Mouse (Mus musculus) limb, embryonic 13.5 days (tissue): ENCODE measurements around the gene Cdx2. TPM values are rescaled to one million over a fixed set of nuclear protein-coding genes. Genes with fewer than 3 reads are reported as not detected.

Source experiments
- ATAC-seq: fragments of 200-750 bp; cut with Nextera tagmentation; 2 replicates; pipeline ENCODE4 v1.8.0; 2017; ENCODE audit warnings: low read depth, moderate number of reproducible peaks, moderate TSS enrichment; ENCODE audit not compliant: low FRiP score
- H3K27ac ChIP-seq: fragments of 300-500 bp; sonication (generic); 2 replicates; pipeline ENCODE4 v1.5.1; 2015; ENCODE audit warnings: inconsistent platforms, mild to moderate bottlenecking, moderate library complexity
- H3K27me3 ChIP-seq: fragments of 300-500 bp; sonication (generic); 2 replicates; pipeline ENCODE4 v1.6.1; 2015; ENCODE audit warnings: mild to moderate bottlenecking, inconsistent platforms
- H3K36me3 ChIP-seq: fragments of 300-500 bp; sonication (generic); 2 replicates; pipeline ENCODE4 v1.6.1; 2015; ENCODE audit warnings: inconsistent platforms, mild to moderate bottlenecking, moderate library complexity
- H3K4me1 ChIP-seq: fragments of 300-500 bp; sonication (generic); 2 replicates; pipeline ENCODE4 v1.6.1; 2015; ENCODE audit warnings: inconsistent platforms
- H3K4me2 ChIP-seq: fragments of 300-500 bp; sonication (generic); replicated peaks from 2 replicates; pipeline ENCODE4 v1.6.1; 2015; ENCODE audit warnings: inconsistent platforms, mild to moderate bottlenecking, moderate library complexity
- H3K4me3 ChIP-seq: fragments of 300-500 bp; sonication (generic); 2 replicates; pipeline ENCODE4 v1.5.1; 2015; ENCODE audit warnings: moderate library complexity, mild to moderate bottlenecking, inconsistent platforms
- H3K9ac ChIP-seq: fragments of 300-500 bp; sonication (generic); 2 replicates; pipeline ENCODE4 v1.6.1; 2015; ENCODE audit warnings: mild to moderate bottlenecking, inconsistent platforms
- H3K9me3 ChIP-seq: fragments of 300-500 bp; sonication (generic); 2 replicates; pipeline ENCODE4 v1.6.1; 2016; ENCODE audit warnings: inconsistent platforms
- WGBS: fragments of 180-500 bp; shearing (Covaris S2); methylation state at CpG from one replicate; pipeline ENCODE4 v1.1.7; 2015; 5-methylcytosine and 5-hydroxymethylcytosine counted together
- polyA plus RNA-seq: library from polyadenylated mRNA; unstranded; fragments of >200 nt; fragmentation: Nextera tagmentation; extraction: Ambion mirVana; gene quantifications from 2 replicates; pipeline ENCODE4 v1.2.1, GENCODE M21; 2015

Gene Cdx2
- polyA plus RNA-seq, 1 experiment from 2014 or later: 0.06 TPM

- Histone ChIP-seq H3K4me1 (0 out of 2 replicates have a peak, but pooled peaks cover 6% of the 10 kb centered on the region), H3K36me3 (no peaks in the 10 kb centered on the region), H3K27me3 (peaks cover 99% of the 10 kb centered on the region), H3K9me3 (no peaks in the 10 kb centered on the region), H3K9ac (no peak overlapping the region), H3K4me3 (no peak overlapping the region), H3K27ac (no peak overlapping the region), H3K4me2 (no peak overlapping the region)
- 1% methylated on average over 18 of the region's 18 CpGs for WGBS
- no peak for ATAC-seq
Measured at GRCm38 (mm10) chr5:147276701-147277546, 30.1 kb downstream of the Cdx2 start.

- H3K4me2 ChIP-seq: no peak overlapping the region
- no peak overlapping the region for H3K4me3 ChIP-seq
- no peak overlapping the region for H3K27ac ChIP-seq
- WGBS: 16% methylated on average over 3 of the region's 3 CpGs
- peaks cover 99% of the 10 kb centered on the region for H3K27me3 ChIP-seq
- H3K9me3 ChIP-seq: no peaks in the 10 kb centered on the region
- H3K9ac ChIP-seq: no peak overlapping the region
- 0 out of 2 replicates have a peak, but pooled peaks cover 6% of the 10 kb centered on the region for H3K4me1 ChIP-seq
- no peaks in the 10 kb centered on the region for H3K36me3 ChIP-seq
- ATAC-seq: no peak
Measured at GRCm38 (mm10) chr5:147275761-147276160, 31.3 kb downstream of the Cdx2 start.

- Histone ChIP-seq H3K4me3 (0 out of 2 replicates have a peak overlapping the region, but pooled peaks have one; percentile 7), H3K4me2 (no peak overlapping the region), H3K9ac (no peak overlapping the region), H3K27me3 (peaks cover 99% of the 10 kb centered on the region), H3K27ac (no peak overlapping the region), H3K9me3 (no peaks in the 10 kb centered on the region), H3K36me3 (no peaks in the 10 kb centered on the region), H3K4me1 (peaks cover 11% of the 10 kb centered on the region; the same call in 1 of the 2 replicates)
- WGBS: under 1% methylated on average over 48 of the region's 48 CpGs
- no peak for ATAC-seq
Measured at GRCm38 (mm10) chr5:147274174-147275141, 32.6 kb downstream of the Cdx2 start.

GRCm38 (mm10) chr5:147272808-147273345, 34.2 kb downstream of the Cdx2 start:
- no peak overlapping the region for H3K4me2 ChIP-seq
- no peaks in the 10 kb centered on the region for H3K36me3 ChIP-seq
- ATAC-seq: no peak
- H3K27me3 ChIP-seq: peaks cover 99% of the 10 kb centered on the region
- WGBS: 3% methylated on average over 10 of the region's 10 CpGs
- H3K27ac ChIP-seq: no peak overlapping the region
- no peak overlapping the region for H3K9ac ChIP-seq
- H3K4me3 ChIP-seq: no peak overlapping the region
- H3K9me3 ChIP-seq: no peaks in the 10 kb centered on the region
- H3K4me1 ChIP-seq: peaks cover 11% of the 10 kb centered on the region; the same call in 1 of the 2 replicates

- Histone ChIP-seq H3K27me3 (peaks cover 99% of the 10 kb centered on the region), H3K9ac (no peak overlapping the region), H3K4me3 (no peak overlapping the region), H3K27ac (no peak overlapping the region), H3K9me3 (no peaks in the 10 kb centered on the region), H3K4me2 (no peak overlapping the region), H3K36me3 (no peaks in the 10 kb centered on the region), H3K4me1 (peaks cover 11% of the 10 kb centered on the region; the same call in 1 of the 2 replicates)
- WGBS: 5% methylated on average over 12 of the region's 12 CpGs
- ATAC-seq: no peak
Measured at GRCm38 (mm10) chr5:147272046-147272807, 34.8 kb downstream of the Cdx2 start.

- Histone ChIP-seq H3K4me3 (no peak overlapping the region), H3K9me3 (no peaks in the 10 kb centered on the region), H3K36me3 (no peaks in the 10 kb centered on the region), H3K27me3 (peaks cover 99% of the 10 kb centered on the region), H3K4me1 (peaks cover 11% of the 10 kb centered on the region; the same call in 1 of the 2 replicates), H3K9ac (no peak overlapping the region), H3K27ac (no peak overlapping the region), H3K4me2 (no peak overlapping the region)
- no peak for ATAC-seq
- 2% methylated on average over 29 of the region's 29 CpGs for WGBS
Measured at GRCm38 (mm10) chr5:147270673-147271655, 36.1 kb downstream of the Cdx2 start.

GRCm38 (mm10) chr5:147269926-147270672, 37.0 kb downstream of the Cdx2 start, which contains the start of gene Pdx1:
Gene Pdx1, plus strand, starts transcription at chr5:147269959.
- Histone ChIP-seq H3K27ac (no peak within 1 kb of the TSS), H3K27me3 (peaks cover 99% of the 10 kb centered on the region), H3K4me1 (peaks cover 11% of the 10 kb centered on the region; the same call in 1 of the 2 replicates), H3K36me3 (no peaks in the 10 kb centered on the region), H3K9ac (no peak within 1 kb of the TSS), H3K4me2 (no peak within 1 kb of the TSS; the same call in 1 of the 2 replicates), H3K9me3 (no peaks in the 10 kb centered on the region), H3K4me3 (peak within 1 kb of the TSS; percentile 10; the same call in 1 of the 2 replicates)
- WGBS: 1% methylated on average over 44 of the region's 44 CpGs
- ATAC-seq: no peak

- no peak overlapping the region for H3K4me2 ChIP-seq
- H3K9me3 ChIP-seq: no peaks in the 10 kb centered on the region
- peaks cover 8% of the 10 kb centered on the region; the same call in 1 of the 2 replicates for H3K4me1 ChIP-seq
- ATAC-seq: no peak
- no peak overlapping the region for H3K27ac ChIP-seq
- 5% methylated on average over 6 of the region's 6 CpGs for WGBS
- H3K27me3 ChIP-seq: peaks cover 98% of the 10 kb centered on the region
- no peak overlapping the region for H3K4me3 ChIP-seq
- H3K9ac ChIP-seq: no peak overlapping the region
- H3K36me3 ChIP-seq: no peaks in the 10 kb centered on the region
Measured at GRCm38 (mm10) chr5:147269371-147269770, 37.7 kb downstream of the Cdx2 start.

- Histone ChIP-seq H3K4me2 (no peak overlapping the region), H3K36me3 (no peaks in the 10 kb centered on the region), H3K9ac (no peak overlapping the region), H3K27ac (no peak overlapping the region), H3K4me3 (no peak overlapping the region), H3K9me3 (no peaks in the 10 kb centered on the region), H3K27me3 (peaks cover 98% of the 10 kb centered on the region), H3K4me1 (peaks cover 5% of the 10 kb centered on the region; the same call in 1 of the 2 replicates)
- 4% methylated on average over 8 of the region's 8 CpGs for WGBS
- no peak for ATAC-seq
Measured at GRCm38 (mm10) chr5:147268728-147269127, 38.3 kb downstream of the Cdx2 start.

- Histone ChIP-seq H3K4me1 (peaks cover 5% of the 10 kb centered on the region; the same call in 1 of the 2 replicates), H3K27ac (no peak overlapping the region), H3K9me3 (no peaks in the 10 kb centered on the region), H3K9ac (no peak overlapping the region), H3K36me3 (no peaks in the 10 kb centered on the region), H3K4me3 (no peak overlapping the region), H3K27me3 (peaks cover 96% of the 10 kb centered on the region), H3K4me2 (no peak overlapping the region)
- ATAC-seq: no peak
- under 1% methylated on average over 6 of the region's 6 CpGs for WGBS
Measured at GRCm38 (mm10) chr5:147267434-147267833, 39.6 kb downstream of the Cdx2 start.
